Mouse (Mus musculus) embryonic fibroblast, embryonic 13.5 days (primary cell): ENCODE measurements around the gene Socs3. TPM values are rescaled to one million over a fixed set of nuclear protein-coding genes. Genes with fewer than 3 reads are reported as not detected.

Experiments
- H3K27ac ChIP-seq: 2 replicates; pipeline ENCODE4 v1.5.1; 2012; ENCODE audit warnings: low read length, control low read depth, inconsistent platforms; ENCODE audit not compliant: insufficient read depth
- H3K4me1 ChIP-seq: 2 replicates; pipeline ENCODE4 v1.6.1; 2011; ENCODE audit warnings: low read length; ENCODE audit not compliant: control insufficient read depth, insufficient read depth
- H3K4me3 ChIP-seq: 2 replicates; pipeline ENCODE4 v1.5.1; 2011; ENCODE audit warnings: mild to moderate bottlenecking, control low read depth, low read length; ENCODE audit not compliant: insufficient read depth
- CTCF ChIP-seq: IDR thresholded peaks from 2 replicates; pipeline ENCODE4 v1.5.1; 2011; ENCODE audit warnings: mild to moderate bottlenecking, control low read depth, low read length, moderate library complexity, borderline replicate concordance; ENCODE audit not compliant: insufficient read depth
- POLR2A ChIP-seq: IDR thresholded peaks from 2 replicates; pipeline ENCODE4 v1.6.1; 2011; ENCODE audit warnings: low read depth, mild to moderate bottlenecking, control low read depth, low read length, moderate library complexity
- polyA plus RNA-seq: library from polyadenylated mRNA; stranded (reverse); fragments of >200 nt; gene quantifications from 2 replicates; pipeline ENCODE4 v1.2.4, GENCODE M21; 2011; ENCODE audit warnings: low read depth; ENCODE audit not compliant: missing spikeins, insufficient read length

Socs3 gene
- polyA plus RNA-seq, 1 experiment = 31.9 TPM

DNA sequence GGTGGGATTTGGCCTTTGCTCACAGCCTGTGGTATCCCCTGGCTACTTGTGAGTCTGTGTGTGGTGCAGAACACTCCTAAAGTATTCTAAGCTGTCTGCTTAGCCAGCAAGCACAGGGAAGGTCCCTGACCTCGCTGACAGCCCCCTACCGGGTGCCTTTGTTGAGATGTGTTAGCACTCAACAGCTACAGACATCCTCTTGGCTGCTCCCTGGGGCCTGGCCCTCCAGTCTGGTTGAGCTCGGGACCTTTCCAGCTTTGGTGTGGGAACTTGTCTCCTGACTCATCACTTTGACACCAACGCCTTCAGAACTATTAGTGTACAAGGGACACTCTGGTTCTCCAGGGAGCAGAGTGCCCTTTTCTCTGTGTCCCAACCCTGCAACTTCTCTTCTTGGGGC is 28.0 kb downstream of the Socs3 start:
- TF ChIP-seq POLR2A = no peak
- TF ChIP-seq CTCF = no peak
- Histone ChIP-seq H3K4me1 (peaks cover 21% of the 10 kb centered on the region), H3K4me3 (no peak overlapping the region), H3K27ac (peak overlapping the region; percentile 69)

GRCm38 (mm10) chr11:117941325-117941834 is 28.5 kb downstream of the Socs3 start:
- H3K4me1 ChIP-seq = peaks cover 23% of the 10 kb centered on the region
- peak overlapping the region; percentile 69 for H3K27ac ChIP-seq
- no peak overlapping the region for H3K4me3 ChIP-seq
- TF ChIP-seq POLR2A = no peak
- no peak for TF ChIP-seq CTCF

GRCm38 (mm10) chr11:117940881-117941280 is 29.0 kb downstream of the Socs3 start:
- no peak overlapping the region for H3K4me3 ChIP-seq
- H3K27ac ChIP-seq = peak overlapping the region; percentile 69; the same call in 1 of the 2 replicates
- TF ChIP-seq POLR2A (no peak), CTCF (no peak)
- peaks cover 28% of the 10 kb centered on the region for H3K4me1 ChIP-seq

DNA sequence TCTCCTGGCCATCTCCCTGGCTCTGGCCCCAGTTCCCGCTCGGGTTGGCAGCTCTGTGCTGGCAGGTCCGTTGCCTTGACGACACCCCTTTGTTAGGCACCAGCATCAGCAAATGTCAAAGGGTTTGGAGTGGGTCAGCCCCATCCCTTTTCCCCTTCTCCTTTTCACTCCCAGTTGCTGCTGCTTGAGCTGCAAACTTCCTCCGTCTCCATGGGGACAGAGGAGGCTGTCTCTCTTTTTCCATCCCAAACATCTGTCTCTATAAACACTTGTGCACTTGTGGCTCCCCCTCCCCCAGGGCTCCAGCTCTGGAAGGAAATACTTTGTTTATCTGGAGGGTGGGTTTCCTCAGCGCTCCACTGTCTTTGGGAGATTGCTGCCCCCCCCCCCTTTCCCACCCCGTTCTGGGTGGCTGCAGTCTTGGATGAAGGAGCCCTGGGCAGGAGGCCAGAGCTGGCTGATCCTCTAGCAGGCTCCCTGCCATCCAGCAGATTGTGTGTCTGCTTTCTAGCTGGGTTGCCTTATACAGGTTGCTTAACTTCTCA is 30.0 kb downstream of the Socs3 start:
- TF ChIP-seq CTCF = no peak
- TF ChIP-seq POLR2A = no peak
- Histone ChIP-seq H3K27ac (peak overlapping the region; percentile 28), H3K4me1 (peaks cover 36% of the 10 kb centered on the region), H3K4me3 (no peak overlapping the region)

DNA sequence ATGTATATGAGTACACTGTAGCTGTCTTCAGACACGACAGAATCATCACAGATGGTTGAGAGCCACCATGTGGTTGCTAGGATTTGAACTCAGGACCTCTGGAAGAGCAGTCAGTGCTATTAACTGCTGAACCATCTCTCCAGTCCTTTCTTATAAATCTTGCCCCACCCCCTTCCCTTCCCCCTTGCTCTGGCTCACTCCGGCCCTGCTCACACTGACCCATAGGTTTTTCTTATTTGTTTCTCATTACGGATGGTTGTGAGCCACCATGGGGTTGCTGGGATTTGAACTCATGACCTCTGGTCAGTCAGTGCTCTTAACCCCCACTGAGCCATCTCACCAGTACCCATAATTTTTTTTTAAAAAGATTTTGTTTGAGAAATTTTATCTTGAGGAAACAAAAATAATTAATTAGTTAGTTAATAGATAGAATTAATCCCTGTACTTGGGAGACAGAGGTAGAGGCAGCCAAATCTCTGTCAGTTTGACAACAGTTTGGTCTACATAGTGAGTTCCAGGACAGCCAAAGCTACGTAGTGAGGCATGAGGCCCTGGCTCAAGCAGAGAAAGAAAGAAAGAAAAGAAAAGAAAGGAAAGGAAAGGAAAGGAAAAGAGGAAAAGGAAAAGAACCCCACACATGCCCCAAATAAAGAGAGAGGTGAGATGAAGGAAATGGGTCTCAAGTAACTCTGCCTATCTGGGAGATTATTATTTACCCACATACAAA is 30.7 kb downstream of the Socs3 start:
- Histone ChIP-seq H3K4me1 (peaks cover 38% of the 10 kb centered on the region), H3K27ac (peak overlapping the region; percentile 28), H3K4me3 (no peak overlapping the region)
- TF ChIP-seq CTCF (no peak), POLR2A (no peak)

DNA sequence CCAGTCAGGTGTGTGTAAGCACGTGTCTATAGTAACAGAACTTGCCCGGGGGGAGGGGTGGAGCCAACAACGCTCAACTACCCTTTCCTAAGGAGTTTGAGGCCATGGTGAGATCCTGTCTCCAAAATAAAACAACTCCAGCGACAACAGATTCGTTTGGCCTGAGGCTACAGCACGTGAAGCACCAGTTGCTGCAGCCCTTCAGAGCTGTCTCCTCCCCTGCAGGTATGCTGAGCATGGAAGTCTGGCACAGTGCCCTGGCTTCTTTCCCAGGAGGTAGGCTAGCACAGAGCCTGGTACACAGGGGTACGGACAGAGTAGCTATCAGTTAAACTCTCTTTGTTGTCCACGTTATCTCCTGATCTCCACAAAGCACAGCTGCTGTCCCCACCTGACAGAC is 33.6 kb downstream of the Socs3 start:
- Histone ChIP-seq H3K4me1 (peaks cover 48% of the 10 kb centered on the region), H3K27ac (peak overlapping the region; percentile 70)
- TF ChIP-seq CTCF = no peak
- TF ChIP-seq POLR2A = no peak

DNA sequence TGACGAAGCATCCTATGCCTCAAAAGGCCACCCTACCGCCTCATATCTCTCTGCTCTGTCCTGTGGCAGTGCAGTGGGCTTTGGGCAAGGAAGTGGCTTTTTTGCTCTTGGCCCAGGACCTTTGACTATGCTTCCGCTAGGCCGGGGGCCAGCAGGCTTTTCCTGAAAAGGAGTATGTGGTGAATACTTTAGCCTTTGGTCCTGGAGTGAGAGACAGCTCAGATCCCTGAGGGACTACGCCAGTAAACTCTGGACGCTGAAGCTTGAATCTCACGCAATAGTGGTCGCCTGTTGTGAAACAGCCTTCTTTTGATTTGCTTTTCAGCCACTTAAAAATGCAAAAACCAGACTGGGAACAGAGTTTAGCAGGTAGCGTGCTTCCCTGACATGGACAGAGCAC is 34.2 kb downstream of the Socs3 start:
- Histone ChIP-seq H3K4me3 (no peak overlapping the region), H3K27ac (peak overlapping the region; percentile 70), H3K4me1 (peaks cover 43% of the 10 kb centered on the region)
- TF ChIP-seq CTCF (no peak), POLR2A (no peak)

More for the DNA sequence above, 33.6 kb downstream of the Socs3 start:
- no peak overlapping the region for H3K4me3 ChIP-seq

GRCm38 (mm10) chr11:117934576-117935368 is 35.1 kb downstream of the Socs3 start:
- Histone ChIP-seq H3K27ac (peak overlapping the region; percentile 70), H3K4me3 (no peak overlapping the region), H3K4me1 (peaks cover 37% of the 10 kb centered on the region)
- TF ChIP-seq CTCF (no peak), POLR2A (no peak)

DNA sequence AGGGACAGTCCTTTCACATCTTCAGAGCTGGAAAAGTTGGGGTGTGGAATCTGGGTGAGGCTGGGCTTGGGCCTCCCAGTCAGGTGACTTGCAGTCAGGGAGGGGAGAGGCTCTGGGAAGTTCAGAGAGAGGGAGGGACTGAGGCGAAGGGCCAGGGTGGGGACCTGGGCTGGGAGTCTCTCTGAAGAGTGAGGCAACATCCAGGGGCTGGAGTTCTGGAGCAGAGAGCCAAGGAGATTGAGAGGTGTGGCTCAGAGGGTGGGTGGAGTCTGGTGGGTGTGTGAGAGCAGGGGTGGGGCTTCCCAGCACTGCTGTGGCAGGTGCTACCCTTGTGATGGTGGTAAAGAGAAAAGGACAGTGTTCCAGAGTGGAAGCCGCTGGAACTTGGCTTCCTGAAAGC is 35.7 kb downstream of the Socs3 start:
- Histone ChIP-seq H3K4me1 (peaks cover 35% of the 10 kb centered on the region), H3K4me3 (no peak overlapping the region), H3K27ac (no peak overlapping the region)
- 0 out of 2 replicates have a peak, but pooled peaks have one; percentile 3 for TF ChIP-seq POLR2A
- TF ChIP-seq CTCF = no peak
